Mouse (Mus musculus) hindbrain, embryonic 16.5 days (tissue): ENCODE measurements around the gene Por. TPM values are rescaled to one million over a fixed set of nuclear protein-coding genes. Genes with fewer than 3 reads are reported as not detected.
A peak's percentile ranks its signal among the peaks of the same experiment; 100 is the strongest.

Source experiments
- ATAC-seq: fragments of 200-750 bp; cut with Nextera tagmentation; 2 replicates; pipeline ENCODE4 v1.8.0; 2017; ENCODE audit warnings: moderate TSS enrichment, moderate library complexity
- H3K27ac ChIP-seq: fragments of 300-500 bp; sonication (generic); 2 replicates; pipeline ENCODE4 v1.5.1; 2014; ENCODE audit warnings: low read depth, mild to moderate bottlenecking, control low read depth, low read length, moderate library complexity
- H3K27me3 ChIP-seq: fragments of 300-500 bp; sonication (generic); replicated peaks from 2 replicates; pipeline ENCODE4 v1.6.1; 2014; ENCODE audit warnings: low read length; ENCODE audit not compliant: control insufficient read depth, insufficient read depth
- H3K36me3 ChIP-seq: fragments of 300-500 bp; sonication (generic); 2 replicates; pipeline ENCODE4 v1.6.1; 2014; ENCODE audit warnings: mild to moderate bottlenecking, low read length, moderate library complexity, mixed read lengths; ENCODE audit not compliant: control insufficient read depth, insufficient read depth
- H3K4me1 ChIP-seq: fragments of 300-500 bp; sonication (generic); 2 replicates; pipeline ENCODE4 v1.6.1; 2014; ENCODE audit warnings: low read depth, low read length; ENCODE audit not compliant: control insufficient read depth, insufficient read depth
- H3K4me2 ChIP-seq: fragments of 300-500 bp; sonication (generic); 2 replicates; pipeline ENCODE4 v1.6.1; 2014; ENCODE audit warnings: mild to moderate bottlenecking, low read length, control low read depth, moderate library complexity
- H3K4me3 ChIP-seq: fragments of 300-500 bp; sonication (generic); 2 replicates; pipeline ENCODE4 v1.5.1; 2014; ENCODE audit warnings: mild to moderate bottlenecking, low read length, control low read depth, moderate library complexity
- H3K9ac ChIP-seq: fragments of 300-500 bp; sonication (generic); 2 replicates; pipeline ENCODE4 v1.6.1; 2014; ENCODE audit warnings: low read depth, mild to moderate bottlenecking, control low read depth, low read length, moderate library complexity
- H3K9me3 ChIP-seq: fragments of 300-500 bp; sonication (generic); 2 replicates; pipeline ENCODE4 v1.6.1; 2014; ENCODE audit warnings: mild to moderate bottlenecking, low read length, moderate library complexity; ENCODE audit not compliant: control insufficient read depth
- whole genome bisulfite sequencing: fragments of 180-500 bp; shearing (Covaris S2); extraction: QIAGEN DNeasy Blood & Tissue Kit; methylation state at CpG from one replicate; pipeline ENCODE4 v1.1.7; 2014; 5-methylcytosine and 5-hydroxymethylcytosine counted together
- polyA plus RNA-seq: library from polyadenylated mRNA; unstranded; fragments of >200 nt; fragmentation: Nextera tagmentation; extraction: Ambion mirVana; gene quantifications from 2 replicates; pipeline ENCODE4 v1.2.1, GENCODE M21; 2015

Gene Por
- polyA plus RNA-seq, 1 experiment from 2014 or later = 101 TPM

DNA sequence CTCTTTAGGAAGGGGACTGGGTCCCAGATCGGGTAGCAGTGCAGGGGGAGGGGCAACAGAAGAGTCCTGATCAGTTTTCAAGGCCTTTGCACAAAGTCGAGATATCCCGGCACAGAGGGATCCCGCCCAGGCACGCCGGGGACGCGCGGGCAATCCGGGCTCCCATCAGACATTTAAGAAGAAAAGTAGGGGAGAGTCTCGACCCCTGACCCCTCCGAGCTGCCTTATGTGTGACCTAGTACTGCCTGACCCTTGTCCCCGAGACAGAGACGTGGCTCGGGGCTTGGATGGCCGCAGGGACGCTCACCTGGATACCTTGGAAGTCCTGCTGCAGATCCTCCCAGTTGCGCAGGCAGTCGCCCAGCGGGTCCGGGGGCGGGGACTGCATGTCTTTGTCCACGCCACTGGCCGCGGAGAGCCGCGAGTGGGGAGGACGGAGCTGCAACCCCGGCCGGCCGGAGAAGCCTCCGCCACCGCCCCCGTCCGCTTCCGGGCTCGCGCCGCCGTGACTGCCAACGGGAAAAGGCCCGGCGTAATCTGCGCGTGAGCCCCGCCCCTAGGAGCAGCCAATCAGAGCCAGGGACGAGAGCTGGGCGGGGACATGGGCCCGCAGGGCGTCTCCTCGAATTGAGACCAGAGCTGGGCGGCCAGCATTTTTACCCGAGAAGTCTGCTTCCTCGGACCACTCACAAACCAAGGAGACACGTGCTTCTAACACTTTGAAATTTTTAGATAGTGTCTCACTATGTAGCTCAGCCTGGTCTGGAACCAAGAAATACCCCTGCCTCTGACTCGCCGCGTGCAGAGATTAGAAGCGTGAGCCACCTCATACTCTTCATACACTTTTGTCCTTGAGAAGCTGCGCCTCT is 74.1 kb downstream of the Por start, which contains the start of gene Tmem120a:
Tmem120a (minus strand) TSS at position 708 of the 869 bp plus-strand sequence.
- Histone ChIP-seq H3K9ac (peak within 1 kb of the TSS; percentile 86), H3K27me3 (no peaks in the 10 kb centered on the region), H3K36me3 (no peaks in the 10 kb centered on the region), H3K4me1 (peaks cover 11% of the 10 kb centered on the region), H3K4me3 (peak within 1 kb of the TSS; percentile 98), H3K27ac (peak within 1 kb of the TSS; percentile 72), H3K9me3 (peaks cover 3% of the 10 kb centered on the region), H3K4me2 (peak within 1 kb of the TSS; percentile 84)
- under 1% methylated on average over 56 of the region's 60 CpGs for WGBS
- peak; percentile 96 for ATAC-seq

DNA sequence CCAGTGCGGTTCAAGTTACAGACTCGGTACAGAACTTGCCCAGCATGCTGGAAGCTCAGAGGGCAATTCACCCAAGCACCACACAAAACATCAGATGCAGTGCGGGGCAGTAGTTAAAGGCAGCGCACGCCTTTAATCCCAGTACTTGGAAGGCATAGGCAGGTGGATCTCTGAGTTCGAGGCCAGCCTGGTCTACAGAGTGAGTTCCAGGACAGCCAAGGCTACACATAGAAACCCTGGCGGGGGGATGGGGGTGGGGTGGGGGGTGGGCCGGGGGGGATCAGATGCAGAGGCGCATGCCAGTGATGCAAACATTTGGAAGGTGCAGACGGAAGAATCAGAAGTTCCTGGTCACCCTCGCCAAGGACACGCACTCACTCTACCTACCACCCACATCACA is 74.9 kb downstream of the Por start:
- H3K27ac ChIP-seq = no peak overlapping the region
- ATAC-seq = no peak

DNA sequence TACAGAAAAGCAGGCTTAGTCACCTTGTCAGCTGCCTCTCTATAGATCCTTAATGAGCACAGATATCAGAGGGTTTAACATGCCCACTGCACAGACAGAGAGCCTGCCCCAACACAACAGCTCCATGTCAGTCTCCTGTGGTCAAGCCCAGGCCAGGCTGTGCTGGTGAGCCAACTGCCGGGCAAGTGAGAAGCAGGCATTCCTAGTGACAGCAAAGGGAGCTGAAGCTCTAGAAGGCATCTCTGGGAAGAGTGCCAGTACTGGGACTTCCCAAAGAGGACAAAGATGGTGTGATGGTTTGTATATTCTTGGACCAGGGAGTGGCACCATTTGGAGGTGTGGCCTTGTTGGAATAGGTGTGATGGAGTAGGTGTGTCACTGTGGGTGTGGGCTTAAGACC is 81.2 kb downstream of the Por start:
- no peaks in the 10 kb centered on the region for H3K36me3 ChIP-seq
- no peaks in the 10 kb centered on the region for H3K27me3 ChIP-seq
- no peak overlapping the region for H3K9ac ChIP-seq
- no peak overlapping the region for H3K27ac ChIP-seq
- H3K9me3 ChIP-seq = peaks cover 3% of the 10 kb centered on the region
- H3K4me1 ChIP-seq = no peaks in the 10 kb centered on the region
- WGBS = 56% methylated on average over 1 of the region's 1 CpGs
- H3K4me3 ChIP-seq = no peak overlapping the region
- ATAC-seq = no peak
- H3K4me2 ChIP-seq = no peak overlapping the region

More for the DNA sequence above, 74.9 kb downstream of the Por start:
- peak overlapping the region; percentile 84 for H3K4me2 ChIP-seq
- peaks cover 11% of the 10 kb centered on the region for H3K4me1 ChIP-seq
- H3K9ac ChIP-seq = peak overlapping the region; percentile 62
- H3K9me3 ChIP-seq = peaks cover 3% of the 10 kb centered on the region
- WGBS = 24% methylated on average over 12 of the region's 12 CpGs
- peak overlapping the region; percentile 98 for H3K4me3 ChIP-seq
- no peaks in the 10 kb centered on the region for H3K27me3 ChIP-seq
- no peaks in the 10 kb centered on the region for H3K36me3 ChIP-seq

DNA sequence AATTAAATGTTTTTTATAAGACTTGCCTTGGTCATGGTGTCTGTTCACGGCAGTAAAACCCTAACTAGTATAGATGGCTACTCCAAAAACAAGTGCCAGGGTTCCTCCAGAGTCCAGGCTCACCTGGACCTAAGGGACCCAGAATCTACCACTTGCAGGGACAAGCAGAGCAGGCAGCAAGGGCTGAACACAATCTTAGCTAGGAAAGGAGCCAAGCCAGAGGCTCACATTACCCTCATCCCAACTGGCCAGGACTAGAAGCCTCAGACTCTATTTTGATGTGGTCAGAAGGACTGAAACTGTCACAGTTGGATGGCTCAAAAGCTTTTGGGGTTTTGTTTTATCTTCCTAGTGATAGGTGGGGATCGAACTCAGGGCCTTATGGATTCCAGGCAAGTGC is 81.8 kb downstream of the Por start:
- WGBS = 83% methylated on average over 2 of the region's 2 CpGs
- no peak overlapping the region for H3K9ac ChIP-seq
- H3K27ac ChIP-seq = no peak overlapping the region
- no peaks in the 10 kb centered on the region for H3K4me1 ChIP-seq
- H3K9me3 ChIP-seq = peaks cover 3% of the 10 kb centered on the region
- H3K4me2 ChIP-seq = no peak overlapping the region
- ATAC-seq = no peak
- no peaks in the 10 kb centered on the region for H3K36me3 ChIP-seq
- H3K4me3 ChIP-seq = no peak overlapping the region
- H3K27me3 ChIP-seq = no peaks in the 10 kb centered on the region

DNA sequence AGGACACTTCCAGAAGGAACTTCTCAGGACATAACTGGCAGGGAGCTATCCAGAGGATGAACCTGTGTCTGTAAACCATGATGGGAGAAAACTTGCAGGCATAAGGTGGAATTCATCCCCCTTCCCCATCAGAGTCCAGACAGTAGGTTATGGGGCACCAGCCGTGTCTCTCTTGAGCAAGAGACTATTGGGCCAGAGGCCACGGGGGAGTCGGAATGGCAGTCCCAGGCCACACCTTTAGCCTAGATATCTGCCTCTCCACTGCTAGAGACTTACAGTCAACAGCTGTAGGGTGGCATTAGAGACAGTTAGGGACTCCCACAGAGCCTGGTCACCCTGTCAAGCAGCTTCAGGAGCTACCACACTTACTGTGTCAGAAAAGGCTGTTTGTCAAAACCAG is 92.0 kb downstream of the Por start:
- Histone ChIP-seq H3K4me2 (no peak overlapping the region), H3K9me3 (no peaks in the 10 kb centered on the region)
- 86% methylated on average over 3 of the region's 3 CpGs for WGBS

DNA sequence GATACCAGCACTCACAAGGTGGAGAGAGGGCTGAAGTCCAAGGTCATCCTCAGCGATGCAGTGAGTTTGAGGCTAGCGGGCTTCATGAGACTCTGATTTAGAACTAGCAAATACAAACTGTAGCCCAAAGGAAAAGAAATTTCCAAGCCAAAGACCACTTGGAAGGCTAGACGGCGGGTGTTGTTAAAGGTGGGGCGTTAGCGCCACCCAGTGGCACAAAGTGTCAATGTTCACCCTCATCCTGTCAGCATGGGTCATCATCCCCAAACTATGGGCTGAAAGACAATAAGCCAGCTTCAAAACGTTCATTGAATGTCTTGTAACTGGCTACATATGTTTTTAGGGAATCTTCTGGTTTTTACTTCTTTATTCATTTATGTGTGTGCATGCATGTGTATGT is 93.7 kb downstream of the Por start:
- no peak for ATAC-seq
- Histone ChIP-seq H3K9ac (no peak overlapping the region), H3K27me3 (no peaks in the 10 kb centered on the region), H3K4me3 (no peak overlapping the region), H3K4me2 (no peak overlapping the region), H3K27ac (no peak overlapping the region), H3K9me3 (no peaks in the 10 kb centered on the region), H3K4me1 (no peaks in the 10 kb centered on the region), H3K36me3 (no peaks in the 10 kb centered on the region)
- 6% methylated on average over 7 of the region's 7 CpGs for WGBS

More for the DNA sequence above, 92.0 kb downstream of the Por start:
- ATAC-seq = no peak
- H3K27ac ChIP-seq = no peak overlapping the region
- no peaks in the 10 kb centered on the region for H3K27me3 ChIP-seq
- H3K4me3 ChIP-seq = no peak overlapping the region
- H3K4me1 ChIP-seq = no peaks in the 10 kb centered on the region
- no peaks in the 10 kb centered on the region for H3K36me3 ChIP-seq
- H3K9ac ChIP-seq = no peak overlapping the region

DNA sequence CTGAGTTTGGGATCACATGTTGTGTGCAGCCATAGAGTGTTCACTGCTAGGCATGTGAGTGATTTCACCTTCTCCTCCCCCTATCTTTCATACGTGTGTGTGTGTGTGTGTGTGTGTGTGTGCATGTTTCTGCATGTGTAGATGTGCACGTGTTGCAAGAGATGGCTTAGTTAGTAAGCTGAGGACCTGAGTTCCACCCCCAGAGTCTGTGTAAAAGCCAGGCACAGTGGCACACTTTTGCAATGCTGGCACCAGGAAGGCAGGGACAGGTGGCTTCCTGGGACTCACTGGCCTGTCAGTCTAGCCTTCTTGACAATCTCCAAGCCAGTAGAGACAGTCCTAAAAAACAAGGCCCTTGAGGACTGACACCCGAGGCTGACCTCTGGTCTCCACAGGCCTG is 95.1 kb downstream of the Por start:
- H3K27ac ChIP-seq = no peak overlapping the region
- no peaks in the 10 kb centered on the region for H3K9me3 ChIP-seq
- H3K4me1 ChIP-seq = no peaks in the 10 kb centered on the region
- H3K36me3 ChIP-seq = no peaks in the 10 kb centered on the region
- no peak overlapping the region for H3K4me3 ChIP-seq
- H3K27me3 ChIP-seq = no peaks in the 10 kb centered on the region
- 65% methylated on average over 3 of the region's 3 CpGs for WGBS
- H3K9ac ChIP-seq = no peak overlapping the region
- no peak for ATAC-seq
- no peak overlapping the region for H3K4me2 ChIP-seq

DNA sequence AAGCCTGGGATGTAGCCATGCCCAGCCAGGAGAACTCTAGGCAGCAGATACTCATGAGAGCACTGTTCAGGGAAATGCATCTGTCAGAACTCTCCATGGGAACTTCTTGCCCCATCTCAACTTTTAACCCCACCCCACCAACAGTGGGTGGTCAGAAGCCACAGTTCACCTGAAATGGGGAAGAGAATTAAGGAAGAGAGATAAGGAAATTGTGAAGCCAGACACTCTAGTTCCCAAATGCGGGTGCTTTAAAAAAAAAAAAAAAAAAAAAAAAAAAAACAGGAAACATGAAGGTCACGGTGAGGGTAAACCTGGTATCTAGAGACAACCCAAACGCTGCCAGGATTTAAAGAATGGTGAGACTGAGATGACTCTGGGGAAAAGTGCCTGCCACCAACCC is 102.7 kb downstream of the Por start:
- Histone ChIP-seq H3K4me2 (no peak overlapping the region), H3K27me3 (no peaks in the 10 kb centered on the region), H3K27ac (no peak overlapping the region), H3K4me3 (no peak overlapping the region), H3K36me3 (no peaks in the 10 kb centered on the region), H3K4me1 (peaks cover 3% of the 10 kb centered on the region), H3K9me3 (no peaks in the 10 kb centered on the region), H3K9ac (no peak overlapping the region)
- 75% methylated on average over 3 of the region's 3 CpGs for WGBS
- no peak for ATAC-seq

DNA sequence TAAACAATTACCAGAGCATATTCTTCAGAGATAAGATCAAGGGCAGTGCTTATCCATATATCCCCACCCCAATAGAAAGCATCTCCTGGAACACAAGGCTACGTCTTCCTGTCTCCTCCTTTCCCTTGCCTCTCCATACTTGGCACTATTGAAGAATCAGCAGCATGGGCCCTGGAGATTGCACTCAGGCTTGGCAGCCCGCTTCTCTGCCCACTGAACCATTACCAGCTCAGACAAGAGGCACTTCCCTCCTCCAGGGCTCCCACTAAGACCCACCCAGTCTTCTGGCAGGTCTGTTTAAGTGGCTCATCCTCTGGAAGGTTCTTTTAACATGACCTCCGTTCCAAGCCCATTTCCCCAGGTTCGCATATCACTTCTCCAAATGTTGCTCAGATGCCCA is 106.7 kb downstream of the Por start:
- Histone ChIP-seq H3K4me2 (no peak overlapping the region), H3K9me3 (no peaks in the 10 kb centered on the region), H3K4me1 (peaks cover 18% of the 10 kb centered on the region), H3K4me3 (no peak overlapping the region), H3K36me3 (no peaks in the 10 kb centered on the region), H3K27ac (no peak overlapping the region), H3K27me3 (no peaks in the 10 kb centered on the region), H3K9ac (no peak overlapping the region)
- 75% methylated on average over 4 of the region's 4 CpGs for WGBS
- ATAC-seq = no peak
